Mouse (Mus musculus) mesoderm, embryonic 11.5 days (tissue): ENCODE measurements around the gene Rubcn.

Source experiments
- DNase-seq: peaks from one replicate; pipeline ENCODE4 v3.0.0-alpha.2; 2012; ENCODE audit warnings: low read depth, low spot score

Rubcn gene

GRCm38 (mm10) chr16:32870231-32870630 is 7.3 kb downstream of the Rubcn start:
- no peak for DNase-seq

GRCm38 (mm10) chr16:32867919-32868552 is 9.5 kb downstream of the Rubcn start:
- peak; percentile 91 for DNase-seq

- DNase-seq = no peak
Measured at GRCm38 (mm10) chr16:32866713-32867112, 10.9 kb downstream of the Rubcn start.

- no peak for DNase-seq
Measured at GRCm38 (mm10) chr16:32865401-32865800, 12.2 kb downstream of the Rubcn start.

GRCm38 (mm10) chr16:32861813-32862385 is 15.7 kb downstream of the Rubcn start:
- no peak for DNase-seq

- DNase-seq = peak; percentile 18
Measured at GRCm38 (mm10) chr16:32858771-32859636, 18.6 kb downstream of the Rubcn start.

- no peak for DNase-seq
Measured at GRCm38 (mm10) chr16:32858356-32858755, 19.2 kb downstream of the Rubcn start.

- no peak for DNase-seq
Measured at GRCm38 (mm10) chr16:32856751-32857150, 20.8 kb downstream of the Rubcn start.

GRCm38 (mm10) chr16:32854050-32854571 is 23.5 kb downstream of the Rubcn start:
- no peak for DNase-seq

GRCm38 (mm10) chr16:32853492-32854049 is 24.0 kb downstream of the Rubcn start:
- no peak for DNase-seq

GRCm38 (mm10) chr16:32849042-32849830 is 28.3 kb downstream of the Rubcn start:
- no peak for DNase-seq

- no peak for DNase-seq
Measured at GRCm38 (mm10) chr16:32847103-32847502, 30.5 kb downstream of the Rubcn start.

- DNase-seq = no peak
Measured at GRCm38 (mm10) chr16:32831501-32831900, 46.1 kb downstream of the Rubcn start.

GRCm38 (mm10) chr16:32829104-32829503 is 48.5 kb downstream of the Rubcn start:
- DNase-seq = no peak

- peak; percentile 20 for DNase-seq
Measured at GRCm38 (mm10) chr16:32826521-32826920, 51.0 kb downstream of the Rubcn start.

- DNase-seq = no peak
Measured at GRCm38 (mm10) chr16:32825380-32825779, 52.2 kb downstream of the Rubcn start.

GRCm38 (mm10) chr16:32824061-32824460 is 53.5 kb downstream of the Rubcn start:
- no peak for DNase-seq

GRCm38 (mm10) chr16:32823487-32823886 is 54.1 kb downstream of the Rubcn start:
- DNase-seq = no peak

- DNase-seq = no peak
Measured at GRCm38 (mm10) chr16:32822881-32823280, 54.7 kb downstream of the Rubcn start.

GRCm38 (mm10) chr16:32822450-32822827 is 55.1 kb downstream of the Rubcn start:
- no peak for DNase-seq

GRCm38 (mm10) chr16:32821772-32822449 is 55.7 kb downstream of the Rubcn start:
- no peak for DNase-seq
